Mouse (Mus musculus) thymus, postnatal 4 days (tissue): ENCODE measurements at regions not wholly inside any gene's neighbourhood (a gene's known extent, or its start where the extent isn't known, plus 50 kb on each side); places are given as distances from the start of the nearest gene placed in this dataset.

Experiments used
- DNase-seq: peaks from one replicate; pipeline ENCODE4 v3.0.0; 2021

DNA sequence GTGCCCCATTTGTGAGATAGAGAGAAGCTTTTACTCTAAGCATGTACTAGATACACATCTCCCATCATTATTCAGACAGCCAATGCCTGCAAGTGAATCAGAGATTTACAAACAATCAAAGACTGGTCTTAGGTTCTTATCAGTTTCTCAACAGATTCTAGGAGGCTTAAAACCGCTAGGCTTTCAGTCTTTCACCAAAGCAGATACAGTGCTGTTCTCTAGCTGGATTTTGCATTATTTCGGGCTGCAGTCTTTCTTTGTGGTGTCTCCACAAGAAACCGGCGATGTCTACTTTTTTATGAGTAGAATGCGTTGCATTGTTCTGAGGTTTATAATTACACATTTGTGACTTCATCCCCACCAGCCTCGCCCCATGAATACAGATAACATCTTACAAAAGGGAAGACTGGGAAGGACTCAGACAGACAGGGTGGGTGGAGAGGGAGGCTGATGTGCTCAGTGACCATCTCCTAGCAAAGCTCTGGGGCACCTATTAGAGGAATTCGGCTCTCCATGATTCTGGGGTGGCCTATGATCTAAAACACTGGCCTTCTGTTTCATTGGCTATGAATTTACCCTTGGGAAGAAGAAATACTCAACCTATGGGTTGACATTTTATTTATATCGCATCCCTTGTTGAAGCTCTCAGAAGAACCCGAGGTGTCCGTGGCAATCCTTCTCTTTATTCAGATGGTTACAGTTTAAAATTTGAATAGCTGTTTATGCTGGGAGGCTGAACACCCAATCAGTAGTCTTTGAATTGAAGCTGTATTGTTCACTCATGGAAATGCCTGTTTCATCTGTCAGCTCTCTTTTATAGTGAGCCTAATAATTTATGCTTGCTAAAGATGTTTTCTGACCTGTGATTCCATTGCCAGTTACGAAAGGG is 343.8 kb downstream of the Tmem161b start:
- DNase-seq = no peak

DNA sequence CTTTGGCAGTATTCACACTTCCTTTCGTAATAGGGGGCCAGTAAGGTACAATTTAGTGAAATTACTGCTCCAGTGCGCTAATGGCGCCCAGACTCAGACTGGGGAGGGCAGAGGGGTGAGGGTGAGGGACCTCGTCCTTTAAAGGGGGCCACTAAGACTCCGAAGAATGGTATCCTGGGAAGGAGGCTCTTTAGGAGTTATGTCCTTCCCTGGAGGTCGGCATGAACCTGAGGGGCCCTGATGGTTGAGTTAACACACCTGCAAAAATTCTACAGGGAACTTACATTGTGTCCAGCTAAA is 344.4 kb downstream of the Tmem161b start:
- no peak for DNase-seq

DNA sequence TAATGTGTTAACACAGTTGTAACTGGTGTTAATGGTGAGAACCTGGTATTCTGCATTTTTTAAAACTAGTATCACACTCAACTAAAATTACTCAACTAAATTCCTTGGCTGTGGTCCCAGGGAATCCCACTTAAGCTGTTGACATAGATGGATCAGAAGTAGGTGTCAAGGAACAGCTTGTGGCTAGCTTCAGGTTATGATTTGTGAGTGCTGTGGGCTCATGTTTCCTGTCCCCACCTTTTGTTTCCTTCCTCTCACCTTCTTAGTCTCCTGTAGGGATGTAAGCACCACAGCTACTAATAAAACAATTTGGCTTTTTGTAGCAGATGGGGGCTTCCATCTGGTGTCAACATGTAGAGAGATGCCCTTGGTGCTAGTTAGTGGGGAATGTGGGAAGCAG is 347.3 kb downstream of the Tmem161b start:
- DNase-seq = no peak

DNA sequence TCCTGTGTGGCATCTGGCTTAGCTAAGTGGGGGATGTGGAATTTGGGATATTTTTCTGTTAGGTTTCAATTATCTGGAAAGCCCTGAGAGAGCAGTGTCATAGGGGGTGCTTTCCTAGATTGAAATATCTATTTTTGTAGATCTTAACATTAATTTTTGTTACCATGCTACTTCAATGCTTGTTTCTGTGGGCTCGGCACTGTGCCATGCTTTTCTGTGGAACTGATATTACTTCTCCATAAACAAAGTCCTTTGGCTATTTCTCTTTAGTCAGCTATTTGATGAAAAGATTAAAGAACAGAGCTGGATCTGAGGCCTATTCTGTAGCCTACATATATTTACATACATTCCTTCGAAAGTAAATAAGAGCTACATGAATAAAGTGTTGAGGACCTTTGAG is 348.1 kb downstream of the Tmem161b start:
- DNase-seq = no peak

DNA sequence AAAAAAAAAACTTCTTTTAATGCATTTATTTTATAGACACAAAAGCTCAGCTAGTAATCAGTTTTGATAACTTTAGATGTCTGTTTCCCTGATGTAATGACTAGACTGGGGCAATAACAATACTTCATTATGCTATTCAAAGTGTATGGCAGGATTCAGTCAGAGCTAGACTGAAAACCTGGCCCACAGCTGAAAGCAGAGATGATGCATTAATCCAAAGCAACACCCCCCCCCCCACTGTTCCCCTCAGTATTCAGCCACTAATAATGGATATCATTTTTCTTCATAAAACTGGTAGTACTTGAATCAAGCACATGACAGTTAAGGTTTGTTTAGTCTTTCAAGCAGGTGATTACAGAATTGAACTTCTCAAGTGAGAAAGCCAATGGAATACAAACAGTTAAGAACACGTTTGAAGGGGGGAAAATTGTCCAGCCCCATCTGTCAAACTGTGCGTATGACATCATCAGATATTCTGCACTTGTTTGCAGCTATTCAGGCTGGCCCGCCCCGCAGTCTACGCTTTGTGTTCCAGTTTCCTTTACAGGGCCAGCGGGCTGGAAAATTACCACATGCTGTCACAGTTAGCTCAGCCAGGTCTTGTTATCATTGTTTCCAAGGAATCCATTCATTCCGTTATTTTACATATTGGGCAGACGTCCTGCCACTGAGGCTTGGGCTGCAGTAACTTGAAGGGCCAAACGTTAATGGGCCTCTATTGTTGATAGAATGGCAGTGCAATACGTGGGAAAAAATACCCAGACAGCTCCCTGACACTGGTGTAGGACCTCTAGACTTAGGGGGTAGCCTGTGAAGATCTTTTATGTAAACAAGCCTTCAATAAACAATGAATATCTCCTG is 349.1 kb downstream of the Tmem161b start:
- no peak for DNase-seq

DNA sequence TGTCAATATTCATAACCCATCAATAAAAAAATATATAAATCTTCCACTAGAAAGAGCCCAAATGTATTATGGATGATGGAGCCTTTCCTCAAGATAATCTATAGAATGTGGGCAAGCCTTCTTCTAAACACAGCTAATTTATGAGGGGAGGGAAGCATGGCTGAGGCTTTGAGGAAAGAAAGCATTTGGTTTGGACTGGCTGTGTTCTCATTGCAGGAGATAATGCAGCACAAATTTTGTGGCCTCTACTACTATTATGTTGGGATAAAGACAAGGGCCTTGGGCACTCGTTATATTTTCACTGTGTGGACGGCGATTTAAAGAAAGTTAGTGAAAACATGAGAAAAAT is 349.7 kb downstream of the Tmem161b start:
- DNase-seq = no peak

DNA sequence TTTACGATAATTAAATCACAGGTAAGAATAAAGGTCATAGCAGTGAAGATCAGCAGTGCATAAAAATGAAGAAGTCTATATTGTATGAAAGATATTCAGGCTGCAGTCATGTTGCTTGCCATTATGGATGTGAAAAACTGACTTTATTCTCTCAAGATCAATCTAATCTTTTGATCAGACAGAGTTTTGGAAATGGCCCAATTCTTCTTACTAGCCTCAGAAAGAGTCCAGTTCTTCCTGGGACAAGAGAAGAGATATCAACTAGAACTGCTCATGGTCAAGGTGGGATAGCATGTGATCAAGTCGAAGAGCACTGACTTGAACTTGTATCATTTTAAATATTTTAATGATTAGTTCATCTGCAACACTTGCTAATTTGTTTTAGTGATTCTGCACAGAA is 350.1 kb downstream of the Tmem161b start:
- no peak for DNase-seq

DNA sequence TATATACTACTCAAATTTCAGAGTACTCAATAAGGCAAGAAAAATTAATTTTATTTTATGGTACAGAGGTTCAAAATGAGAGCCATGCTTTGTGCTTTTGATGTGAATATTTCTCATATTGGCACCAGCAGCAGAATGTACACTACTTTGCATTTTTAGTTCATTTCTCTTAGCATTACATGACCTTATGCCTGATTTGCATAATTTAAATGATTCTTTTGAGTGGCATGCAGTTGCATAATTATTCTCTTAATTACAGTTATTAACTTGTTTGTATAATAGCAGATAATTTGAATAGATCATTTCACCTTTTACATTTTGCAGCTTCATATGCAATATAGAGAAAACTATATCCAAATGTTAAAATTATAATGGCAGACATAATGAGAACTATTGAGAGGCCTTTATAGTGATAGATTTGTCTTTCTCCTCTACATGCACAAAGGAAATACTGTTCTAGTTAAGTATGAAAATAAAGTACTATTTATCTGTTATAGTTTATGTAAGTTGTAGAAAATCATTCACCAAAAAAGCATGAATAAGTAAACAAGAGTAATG is 374.6 kb downstream of the Tmem161b start:
- no peak for DNase-seq

DNA sequence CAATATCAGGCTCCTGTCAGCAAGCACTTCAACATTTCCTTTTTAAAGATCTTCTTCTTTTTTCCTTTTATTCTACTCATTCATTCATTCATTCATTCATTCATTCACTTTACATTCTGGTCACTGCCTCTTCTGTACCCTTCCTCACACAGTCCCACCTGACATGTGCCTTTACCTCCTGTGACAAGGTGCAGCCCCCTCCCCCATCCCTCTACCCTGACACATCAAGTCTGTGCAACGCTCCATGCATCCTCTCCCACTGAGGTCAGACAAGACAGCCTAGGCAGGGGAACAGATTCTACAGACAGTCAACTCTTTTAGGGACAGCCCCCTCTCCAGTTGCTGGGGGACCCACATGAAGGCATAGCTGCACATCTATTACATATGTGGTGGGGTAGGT is 380.5 kb downstream of the Tmem161b start:
- DNase-seq = no peak

DNA sequence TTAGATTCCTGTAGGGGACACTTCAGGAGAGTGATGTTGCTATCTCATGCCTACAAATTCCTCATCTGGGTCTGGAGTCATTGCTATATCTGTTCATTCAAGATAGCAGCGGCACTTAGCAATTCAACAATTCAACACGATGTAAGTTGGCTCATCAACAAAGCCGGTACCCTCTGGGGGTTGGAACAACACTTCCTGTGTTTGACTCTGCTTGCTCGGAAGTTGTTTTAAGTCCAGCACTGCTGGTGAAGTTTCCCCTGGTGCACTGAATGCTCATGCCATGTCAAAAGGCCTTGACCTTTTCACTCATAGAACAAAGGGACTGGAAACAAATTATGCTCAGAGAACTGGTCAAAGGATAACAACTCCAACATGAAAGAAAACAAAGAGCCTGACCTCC is 390.4 kb downstream of the Tmem161b start:
- DNase-seq = no peak

DNA sequence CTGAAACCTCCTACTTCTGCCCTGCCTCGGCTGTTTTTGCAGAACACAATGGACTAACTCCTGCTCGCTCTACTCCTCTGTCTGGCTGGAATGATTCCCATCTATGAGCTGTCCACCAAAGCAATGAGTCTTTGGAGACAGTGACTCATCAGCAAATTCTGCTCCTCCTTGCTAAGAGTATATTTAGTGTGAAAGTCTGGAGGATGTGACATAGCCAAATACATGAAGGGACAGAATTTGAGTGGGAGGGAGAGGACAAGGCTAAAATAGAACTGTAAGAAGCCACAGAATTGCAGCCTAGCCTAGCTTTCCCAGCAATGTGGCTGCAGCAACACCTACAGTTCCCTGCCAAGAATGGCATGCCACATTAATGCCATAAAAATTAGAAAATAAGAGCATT is 390.9 kb downstream of the Tmem161b start:
- DNase-seq = no peak

DNA sequence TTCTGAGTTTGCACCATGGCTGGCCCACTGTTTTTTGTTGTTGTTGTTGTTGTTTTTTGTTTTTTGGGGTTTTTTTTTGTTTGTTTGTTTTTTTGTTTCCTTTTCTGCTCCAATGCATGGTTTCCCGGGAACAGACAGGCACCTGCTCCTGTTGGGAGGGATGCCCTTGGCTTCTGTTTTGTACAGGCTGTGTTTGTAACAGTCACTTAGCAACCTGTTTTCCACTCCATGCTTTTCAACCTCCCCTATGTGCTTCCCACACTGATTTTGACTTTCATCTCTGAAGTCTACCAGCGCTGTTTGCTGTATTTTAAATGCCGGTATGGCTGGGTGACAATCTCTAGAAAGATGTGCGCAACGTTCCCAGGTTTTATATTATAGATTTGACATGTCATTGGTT is 402.6 kb downstream of the Tmem161b start:
- no peak for DNase-seq

DNA sequence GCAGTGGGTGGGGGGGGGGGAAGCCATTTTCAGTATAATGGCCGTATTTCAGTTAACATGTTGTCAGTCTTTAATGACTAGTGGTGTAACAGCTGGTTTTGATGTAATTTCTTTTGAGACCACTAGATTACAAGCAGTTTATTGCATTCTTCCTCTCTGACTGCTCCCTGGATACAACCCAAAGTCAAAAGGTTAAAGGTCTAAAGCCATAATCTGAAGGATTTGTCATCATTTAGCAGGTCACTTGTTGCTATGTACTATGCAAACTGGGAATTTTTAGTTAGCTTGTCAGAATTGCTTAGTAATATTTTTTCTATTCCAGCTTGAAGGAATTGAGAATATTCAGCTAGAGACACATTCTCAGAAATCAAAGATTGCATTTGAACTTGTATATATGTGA is 403.4 kb downstream of the Tmem161b start:
- no peak for DNase-seq

DNA sequence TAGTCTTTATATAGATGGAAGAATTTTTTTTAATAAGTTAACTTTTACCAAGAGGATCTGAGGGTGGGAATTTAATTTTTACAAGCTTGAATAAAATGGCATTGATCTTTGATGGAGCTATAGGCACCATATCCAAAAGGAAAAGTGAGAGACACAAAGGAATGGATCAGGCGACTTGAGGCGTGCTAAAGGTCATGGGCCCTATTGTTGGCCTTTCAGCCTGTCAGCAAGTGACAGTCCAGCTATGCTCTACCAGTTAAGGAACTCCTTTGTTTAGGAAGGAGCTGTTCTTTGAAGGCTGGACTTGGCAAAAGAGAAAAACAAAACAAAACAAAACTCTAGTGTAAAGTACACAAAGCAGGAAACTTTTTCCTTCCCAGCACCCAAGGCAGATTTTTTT is 403.8 kb downstream of the Tmem161b start:
- DNase-seq = no peak

DNA sequence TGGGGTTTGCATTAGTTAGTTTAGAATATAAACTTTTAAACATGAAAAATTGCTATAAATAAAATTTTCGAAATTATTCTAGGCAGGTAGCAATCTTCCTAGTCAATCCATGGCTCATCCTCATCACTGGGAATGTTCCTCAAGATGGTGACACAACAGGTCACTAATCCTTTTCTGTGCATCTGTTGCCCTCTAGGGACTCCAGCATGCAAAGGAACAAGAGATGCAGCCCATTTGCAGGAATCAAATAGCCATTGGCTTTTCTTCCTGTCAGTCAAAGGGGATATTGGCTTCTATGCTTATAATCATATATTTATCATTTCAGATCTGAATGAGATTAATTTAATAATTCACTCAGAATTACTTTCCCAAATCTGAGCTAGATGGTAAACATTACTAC is 404.3 kb downstream of the Tmem161b start:
- no peak for DNase-seq

DNA sequence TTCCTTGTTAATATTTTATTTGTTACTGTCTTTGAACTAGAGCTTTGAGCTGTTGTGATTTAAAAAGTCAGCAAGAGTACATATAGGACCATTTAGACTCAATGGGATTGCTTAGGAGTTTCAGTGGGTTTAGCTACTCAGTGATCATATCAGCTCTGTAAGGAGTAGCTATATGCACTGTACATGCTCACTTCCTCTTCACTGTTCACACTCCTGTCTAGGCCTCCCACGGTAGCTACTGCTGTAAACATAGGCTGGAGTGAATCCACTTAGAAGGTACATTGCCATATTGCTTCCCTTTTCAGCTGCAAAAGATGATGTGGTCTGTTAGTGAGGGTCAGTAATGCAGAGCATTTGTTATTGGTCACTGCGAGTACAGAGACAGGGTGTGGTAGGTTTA is 408.6 kb downstream of the Tmem161b start:
- no peak for DNase-seq

DNA sequence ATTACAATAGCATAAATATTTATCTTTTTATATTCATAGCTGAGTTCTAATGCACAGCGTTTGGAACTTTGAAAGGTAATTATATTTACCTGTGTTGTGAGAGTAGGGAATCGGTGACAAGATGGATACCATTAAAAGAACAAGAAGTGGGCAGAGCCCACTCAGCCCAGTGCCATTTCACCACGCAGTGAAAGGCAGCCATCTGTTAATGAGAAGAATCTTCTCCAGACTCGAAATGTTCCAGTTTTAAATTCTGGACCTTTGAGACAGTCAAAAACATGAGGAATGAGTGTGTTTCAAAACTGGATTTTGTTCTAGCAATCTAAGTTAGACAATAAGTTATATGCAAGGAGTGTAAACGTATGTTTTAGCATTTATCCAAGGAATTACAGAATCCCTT is 410.4 kb downstream of the Tmem161b start:
- DNase-seq = no peak

DNA sequence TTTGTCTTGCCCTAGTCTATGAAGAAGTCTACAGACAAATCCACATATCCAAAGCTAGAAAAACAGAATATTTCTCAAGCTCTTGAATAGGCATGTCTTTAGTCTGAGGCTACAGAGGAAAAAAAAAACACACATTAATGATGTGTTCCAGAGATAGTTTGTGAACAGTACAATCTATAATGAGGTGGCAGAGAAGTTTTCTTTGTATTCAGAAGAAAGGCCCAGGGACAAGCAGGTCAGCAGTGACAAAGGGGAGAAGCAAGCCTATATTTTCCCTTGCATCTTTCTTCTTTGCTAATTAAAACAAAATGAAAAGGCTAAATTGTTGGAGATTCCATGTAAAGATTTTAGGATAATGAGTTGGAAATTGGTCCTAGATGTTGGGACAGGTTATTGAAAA is 414.7 kb downstream of the Tmem161b start:
- DNase-seq = no peak

DNA sequence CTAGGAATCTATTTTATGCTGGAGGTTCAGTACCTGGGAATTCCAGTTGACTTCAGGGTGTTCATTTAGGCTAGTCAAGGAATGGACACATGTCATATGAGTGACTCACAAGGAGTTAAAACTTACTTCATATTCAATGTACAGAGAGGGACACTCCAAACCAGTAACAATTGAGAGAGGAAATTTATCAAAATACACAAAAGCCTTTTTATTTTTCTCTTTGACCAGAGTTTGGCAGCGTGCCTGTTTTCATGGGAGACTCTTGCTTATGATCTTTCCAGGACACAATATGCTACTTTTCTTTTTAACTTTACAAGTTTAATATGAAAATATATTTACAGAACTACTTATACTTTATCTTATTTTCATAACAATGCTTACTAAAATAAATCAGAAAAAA is 415.5 kb downstream of the Tmem161b start:
- no peak for DNase-seq

DNA sequence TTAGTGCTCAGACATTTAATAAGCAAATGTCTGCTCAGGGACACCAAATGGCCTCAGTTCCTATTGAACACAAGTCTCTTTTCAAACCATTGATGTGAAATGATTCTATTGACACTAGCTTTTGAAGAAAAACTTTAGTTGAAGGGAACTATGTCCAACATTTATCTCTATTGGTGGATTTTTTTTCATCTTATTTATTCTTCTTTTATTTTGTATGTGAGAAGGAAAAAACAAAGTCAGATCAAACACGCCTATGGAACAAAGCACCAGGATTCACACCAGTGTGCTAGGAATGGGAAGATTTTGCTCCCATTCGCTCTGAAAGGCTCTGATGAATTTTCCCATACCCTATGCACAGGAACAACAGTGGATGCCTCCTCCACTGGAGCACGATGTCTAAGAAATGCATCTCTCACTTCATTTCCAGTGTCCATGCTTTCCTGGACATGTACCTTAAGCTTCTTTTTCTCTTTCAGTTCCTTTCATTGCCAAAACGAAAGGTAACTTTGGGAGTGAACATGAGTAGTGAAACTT is 416.4 kb downstream of the Tmem161b start:
- no peak for DNase-seq

DNA sequence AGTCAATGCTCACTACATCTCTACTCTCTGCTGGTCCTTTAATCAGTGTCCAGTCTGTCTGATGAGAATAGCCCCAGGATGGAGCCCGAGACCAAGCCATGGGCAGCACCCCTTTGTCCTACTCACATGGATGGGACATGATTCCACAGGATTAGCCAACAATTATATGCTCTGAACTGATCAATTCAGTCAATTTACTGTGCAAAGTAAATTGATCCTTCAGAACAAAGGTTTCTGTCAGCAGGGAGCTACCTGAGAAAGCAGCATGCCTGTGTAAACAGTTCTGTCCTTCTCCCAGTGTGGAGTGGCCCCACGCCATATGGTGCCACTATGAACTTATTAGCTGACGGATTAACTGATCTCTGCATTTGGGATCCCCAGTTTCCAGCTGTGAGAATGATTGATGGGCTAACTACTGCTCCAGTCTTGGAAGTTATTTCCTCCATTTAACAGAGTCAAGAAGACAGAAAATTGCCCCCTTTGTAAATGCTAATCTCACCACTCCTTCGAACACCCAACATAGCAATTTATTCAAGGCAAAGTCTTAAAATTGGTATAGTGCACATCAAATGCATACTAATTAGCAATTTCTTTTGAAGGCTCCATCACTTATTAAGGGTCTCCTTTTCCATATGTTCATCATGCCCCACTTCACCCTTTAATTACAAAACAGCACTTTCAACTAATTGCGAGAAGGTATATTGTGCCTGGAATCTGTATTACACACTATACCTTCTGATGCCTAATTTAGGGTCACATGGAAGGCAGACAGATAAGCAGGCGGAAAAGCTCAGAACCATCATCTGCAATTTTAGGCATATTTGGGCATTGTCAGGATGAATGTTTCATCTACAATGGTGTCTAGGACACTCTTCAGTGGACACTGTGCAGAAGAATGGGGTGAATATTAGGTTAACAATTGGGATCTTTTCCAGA is 417.3 kb downstream of the Tmem161b start:
- no peak for DNase-seq

DNA sequence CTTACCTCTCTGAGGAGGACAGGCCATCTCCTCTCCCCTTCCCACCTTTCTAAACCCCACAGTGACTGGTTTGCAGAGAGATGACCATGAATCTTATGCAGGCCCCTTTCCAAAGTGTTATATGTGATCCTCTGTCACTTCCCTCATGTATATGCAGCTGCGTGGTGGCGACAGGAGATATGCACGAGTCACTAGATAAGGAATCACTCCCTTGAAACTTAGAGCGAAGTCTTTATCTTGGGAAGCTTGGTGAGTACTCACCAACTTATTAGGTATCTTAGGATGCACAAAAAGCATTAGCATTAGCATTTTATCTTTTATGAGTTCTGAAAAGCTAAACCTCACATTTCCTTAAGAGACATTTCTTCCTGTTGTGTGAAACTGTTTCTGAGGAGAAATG is 421.9 kb downstream of the Tmem161b start:
- no peak for DNase-seq

DNA sequence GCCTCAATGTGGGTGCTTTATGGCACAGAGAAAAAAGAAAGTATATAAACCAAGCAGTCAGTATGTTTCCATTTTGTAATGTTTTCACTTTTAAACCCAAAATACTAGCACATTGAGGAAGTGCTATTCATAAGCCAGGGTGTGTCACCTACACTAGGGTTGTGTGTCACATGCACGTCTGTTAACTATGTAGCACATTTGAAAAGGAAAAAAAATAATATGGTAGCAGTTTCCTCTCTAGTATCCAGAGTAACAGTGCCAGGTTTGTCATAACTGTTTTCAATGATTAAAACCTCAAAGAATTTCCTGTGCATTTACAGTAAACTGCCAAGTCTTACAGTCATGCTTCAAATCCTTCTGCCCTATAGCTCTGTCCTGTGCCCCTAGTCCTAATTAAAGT is 424.8 kb downstream of the Tmem161b start:
- DNase-seq = no peak
